Mouse (Mus musculus): ENCODE data around the gene Zfp607a. TPM values are rescaled to one million over a fixed set of nuclear protein-coding genes. Genes with fewer than 3 reads are reported as not detected.

The Zfp607a gene
- polyA plus RNA-seq, 1 experiment from 2014 or later, result 2.4 TPM

DNA sequence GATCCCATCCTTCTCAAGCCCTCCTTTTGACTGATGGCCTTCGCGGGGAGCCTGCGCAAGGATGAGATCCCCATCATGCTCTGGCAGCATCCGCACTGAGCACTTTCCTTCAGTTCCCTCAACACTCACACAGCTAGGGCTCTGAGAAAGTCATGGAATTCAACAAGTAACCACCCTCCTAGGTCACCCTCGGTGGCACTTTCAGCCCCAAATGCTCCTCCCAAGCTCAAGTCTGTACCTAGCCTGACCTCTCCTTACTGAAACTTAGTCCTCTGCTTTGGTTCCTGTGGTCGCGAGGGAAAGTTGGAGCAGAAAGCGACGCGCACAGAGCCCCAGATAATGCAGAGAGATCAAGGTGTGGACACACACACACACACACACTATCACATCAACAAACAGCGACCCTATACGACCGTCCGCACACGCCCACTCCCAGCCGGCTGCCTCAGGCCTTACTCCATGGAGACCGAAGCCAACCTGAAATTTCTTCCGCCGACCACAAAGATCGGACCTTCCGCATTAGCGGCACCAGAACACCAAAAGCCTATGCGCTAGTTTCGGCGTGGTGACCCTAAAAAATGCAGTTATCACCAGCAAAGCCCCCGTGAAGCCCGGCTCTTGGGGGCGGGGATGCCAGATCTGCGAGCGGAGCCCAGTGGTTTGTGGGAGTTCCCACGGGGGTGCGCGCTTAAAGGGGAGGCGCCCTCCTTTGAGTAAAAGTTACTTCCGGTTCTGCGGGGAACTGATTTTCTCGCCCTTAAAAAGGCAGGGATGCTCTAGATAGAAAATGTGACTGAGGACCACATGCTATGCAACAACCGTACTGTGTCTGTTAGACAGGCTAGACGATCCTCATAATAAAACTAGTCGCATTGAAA lies 71.7 kb downstream of the Zfp607a start, which contains the start of gene Zfp974:
Gene Zfp974 (minus strand): TSS at position 643 of the 878 bp plus-strand sequence.
- H3K36me3 ChIP-seq (ENCODE audit: control insufficient read depth, insufficient read depth, low read length), result no peaks in the 10 kb centered on the region
- peaks cover 5% of the 10 kb centered on the region; the same call in 1 of the 2 replicates for H3K4me1 ChIP-seq (ENCODE audit: control insufficient read depth, insufficient read depth, low read length)
- ATAC-seq (ENCODE audit: insufficient read depth, low FRiP score, low TSS enrichment), result peak; percentile 63
- WGBS, result 5% methylated on average over 40 of the region's 40 CpGs
- peak within 1 kb of the TSS; percentile 92 for H3K4me2 ChIP-seq (ENCODE audit: low read depth)
- 0 out of 2 replicates have a peak within 1 kb of the TSS, but pooled peaks have one; percentile 35 for H3K27ac ChIP-seq (ENCODE audit: low read depth, low read length)
- H3K4me3 ChIP-seq (ENCODE audit: low read depth, low read length), result peak within 1 kb of the TSS; percentile 71
- no peaks in the 10 kb centered on the region for H3K27me3 ChIP-seq (ENCODE audit: control insufficient read depth, insufficient read depth, low read length)
- peak within 1 kb of the TSS; percentile 81 for H3K9ac ChIP-seq (ENCODE audit: low read length)
- no peaks in the 10 kb centered on the region for H3K9me3 ChIP-seq (ENCODE audit: control insufficient read depth, low read length)
- peak; percentile 85 for DNase-seq (ENCODE audit: low spot score)

Other genes with a start within 250 kb of the Zfp607a start
- 10.2 and 11.2 TPM in 2 replicates for gene Ttc9b, start 203.6 kb upstream of the Zfp607a start, polyA plus RNA-seq (2014; fragmentation: Nextera tagmentation; extraction: Ambion mirVana)
- 9.0 and 12.5 TPM in 2 replicates for gene Map3k10, start 182.9 kb upstream of the Zfp607a start, polyA plus RNA-seq (2014; fragmentation: Nextera tagmentation; extraction: Ambion mirVana)
- 5.0 and 6.1 TPM in 2 replicates for gene Zfp607b, start 168.2 kb upstream of the Zfp607a start, polyA plus RNA-seq (2014; fragmentation: Nextera tagmentation; extraction: Ambion mirVana)
- 83.7 and 84.7 TPM in 2 replicates for gene Zfp60, start 126.1 kb upstream of the Zfp607a start, polyA plus RNA-seq (2014; fragmentation: Nextera tagmentation; extraction: Ambion mirVana)
- 2.1 and 2.3 TPM in 2 replicates for gene Zfp626, start 50.3 kb upstream of the Zfp607a start, polyA plus RNA-seq (2014; fragmentation: Nextera tagmentation; extraction: Ambion mirVana)
- 11.2 and 12.6 TPM in 2 replicates for gene Zfp59, start 18.9 kb upstream of the Zfp607a start, polyA plus RNA-seq (2014; fragmentation: Nextera tagmentation; extraction: Ambion mirVana)
- gene Zfp974, start 71.9 kb downstream of the Zfp607a start, polyA plus RNA-seq (2014; fragmentation: Nextera tagmentation; extraction: Ambion mirVana), result 10.7 and 12.8 TPM in 2 replicates
- 20.4 and 20.8 TPM in 2 replicates for gene Zfp780b, start 121.6 kb downstream of the Zfp607a start, polyA plus RNA-seq (2014; fragmentation: Nextera tagmentation; extraction: Ambion mirVana)
- gene Zfp850, start 156.6 kb downstream of the Zfp607a start, polyA plus RNA-seq (2014; fragmentation: Nextera tagmentation; extraction: Ambion mirVana), result 9.4 and 10.7 TPM in 2 replicates
- 398 and 405 TPM in 2 replicates for gene Psmc4, start 192.6 kb downstream of the Zfp607a start, polyA plus RNA-seq (2014; fragmentation: Nextera tagmentation; extraction: Ambion mirVana)
- gene Fcgbp, start 213.7 kb downstream of the Zfp607a start, polyA plus RNA-seq (2014; fragmentation: Nextera tagmentation; extraction: Ambion mirVana), result not detected in 2 replicates

Measured in neural tube, embryonic 11.5 days (tissue).